Mouse (Mus musculus): ENCODE data around the gene Mertk. TPM values are rescaled to one million over a fixed set of nuclear protein-coding genes. Genes with fewer than 3 reads are reported as not detected.

Mertk gene
- polyA plus RNA-seq, 1 experiment from 2014 or later, result 6.5 TPM

- 89% methylated on average over 7 of the region's 7 CpGs for WGBS
- Histone ChIP-seq H3K4me2 (replicated peaks) (no peak overlapping the region), H3K9me3 (replicated peaks) (no peaks in the 10 kb centered on the region), H3K27ac (no peak overlapping the region), H3K36me3 (no peaks in the 10 kb centered on the region), H3K9ac (no peak overlapping the region), H3K4me3 (no peak overlapping the region), H3K27me3 (no peaks in the 10 kb centered on the region), H3K4me1 (no peaks in the 10 kb centered on the region)
- ATAC-seq (ENCODE audit: low FRiP score), result no peak
These were observed 27.9 kb downstream of the Mertk start for GRCm38 (mm10) chr2:128726626-128727025.

- no peaks in the 10 kb centered on the region for H3K9me3 ChIP-seq (replicated peaks)
- 50% methylated on average over 3 of the region's 3 CpGs for WGBS
- H3K4me1 ChIP-seq, result no peaks in the 10 kb centered on the region
- no peak overlapping the region for H3K4me2 ChIP-seq (replicated peaks)
- no peaks in the 10 kb centered on the region for H3K36me3 ChIP-seq
- ATAC-seq (ENCODE audit: low FRiP score), result no peak
- no peak overlapping the region for H3K27ac ChIP-seq
- no peaks in the 10 kb centered on the region for H3K27me3 ChIP-seq
- no peak overlapping the region for H3K4me3 ChIP-seq
- no peak overlapping the region for H3K9ac ChIP-seq
These were observed 28.8 kb downstream of the Mertk start for GRCm38 (mm10) chr2:128727552-128727951.

GRCm38 (mm10) chr2:128728066-128728465 lies 29.3 kb downstream of the Mertk start:
- ATAC-seq (ENCODE audit: low FRiP score), result no peak
- WGBS, result 91% methylated on average over 4 of the region's 4 CpGs

GRCm38 (mm10) chr2:128729141-128729540 lies 30.4 kb downstream of the Mertk start:
- no peak overlapping the region for H3K27ac ChIP-seq
- 79% methylated on average over 7 of the region's 7 CpGs for WGBS
- H3K9ac ChIP-seq, result no peak overlapping the region
- H3K36me3 ChIP-seq, result no peaks in the 10 kb centered on the region
- no peak for ATAC-seq (ENCODE audit: low FRiP score)
- no peaks in the 10 kb centered on the region; the same call in 1 of the 2 replicates for H3K4me1 ChIP-seq
- H3K4me2 ChIP-seq (replicated peaks), result no peak overlapping the region
- no peak overlapping the region for H3K4me3 ChIP-seq
- H3K27me3 ChIP-seq, result no peaks in the 10 kb centered on the region
- H3K9me3 ChIP-seq (replicated peaks), result no peaks in the 10 kb centered on the region

More at GRCm38 (mm10) chr2:128728066-128728465, 29.3 kb downstream of the Mertk start:
- Histone ChIP-seq H3K4me1 (no peaks in the 10 kb centered on the region), H3K4me2 (replicated peaks) (no peak overlapping the region), H3K9ac (no peak overlapping the region), H3K27ac (no peak overlapping the region), H3K27me3 (no peaks in the 10 kb centered on the region), H3K9me3 (replicated peaks) (no peaks in the 10 kb centered on the region), H3K36me3 (no peaks in the 10 kb centered on the region), H3K4me3 (no peak overlapping the region)

GRCm38 (mm10) chr2:128731514-128731913 lies 32.8 kb downstream of the Mertk start:
- ATAC-seq (ENCODE audit: low FRiP score), result no peak
- Histone ChIP-seq H3K4me2 (replicated peaks) (no peak overlapping the region), H3K4me3 (no peak overlapping the region), H3K27ac (no peak overlapping the region), H3K9ac (no peak overlapping the region), H3K9me3 (replicated peaks) (no peaks in the 10 kb centered on the region), H3K36me3 (no peaks in the 10 kb centered on the region), H3K27me3 (no peaks in the 10 kb centered on the region), H3K4me1 (no peaks in the 10 kb centered on the region; the same call in 1 of the 2 replicates)
- WGBS, result 73% methylated on average over 10 of the region's 10 CpGs

GRCm38 (mm10) chr2:128731951-128732350 lies 33.2 kb downstream of the Mertk start:
- ATAC-seq (ENCODE audit: low FRiP score), result no peak
- H3K4me1 ChIP-seq, result no peaks in the 10 kb centered on the region; the same call in 1 of the 2 replicates
- no peak overlapping the region for H3K9ac ChIP-seq
- H3K27me3 ChIP-seq, result no peaks in the 10 kb centered on the region
- H3K9me3 ChIP-seq (replicated peaks), result no peaks in the 10 kb centered on the region
- no peak overlapping the region for H3K4me2 ChIP-seq (replicated peaks)
- no peak overlapping the region for H3K27ac ChIP-seq
- H3K36me3 ChIP-seq, result no peaks in the 10 kb centered on the region
- 86% methylated on average over 1 of the region's 1 CpGs for WGBS
- H3K4me3 ChIP-seq, result no peak overlapping the region

GRCm38 (mm10) chr2:128735089-128735488 lies 36.3 kb downstream of the Mertk start:
- Histone ChIP-seq H3K27ac (no peak overlapping the region), H3K36me3 (no peaks in the 10 kb centered on the region), H3K9me3 (replicated peaks) (no peaks in the 10 kb centered on the region), H3K27me3 (no peaks in the 10 kb centered on the region), H3K4me2 (replicated peaks) (no peak overlapping the region), H3K4me3 (no peak overlapping the region), H3K4me1 (no peaks in the 10 kb centered on the region; the same call in 1 of the 2 replicates), H3K9ac (no peak overlapping the region)
- no peak for ATAC-seq (ENCODE audit: low FRiP score)
- WGBS, result 67% methylated on average over 3 of the region's 3 CpGs

- no peaks in the 10 kb centered on the region for H3K27me3 ChIP-seq
- no peak overlapping the region for H3K4me3 ChIP-seq
- H3K4me1 ChIP-seq, result no peaks in the 10 kb centered on the region; the same call in 1 of the 2 replicates
- H3K4me2 ChIP-seq (replicated peaks), result no peak overlapping the region
- H3K9me3 ChIP-seq (replicated peaks), result no peaks in the 10 kb centered on the region
- no peak for ATAC-seq (ENCODE audit: low FRiP score)
- no peak overlapping the region for H3K9ac ChIP-seq
- H3K36me3 ChIP-seq, result no peaks in the 10 kb centered on the region
- WGBS, result 95% methylated on average over 2 of the region's 2 CpGs
- no peak overlapping the region for H3K27ac ChIP-seq
These were observed 38.3 kb downstream of the Mertk start for GRCm38 (mm10) chr2:128737051-128737450.

GRCm38 (mm10) chr2:128737796-128738195 lies 39.0 kb downstream of the Mertk start:
- Histone ChIP-seq H3K4me1 (no peaks in the 10 kb centered on the region; the same call in 1 of the 2 replicates), H3K27me3 (no peaks in the 10 kb centered on the region), H3K36me3 (no peaks in the 10 kb centered on the region), H3K27ac (no peak overlapping the region), H3K4me3 (no peak overlapping the region), H3K9me3 (replicated peaks) (no peaks in the 10 kb centered on the region), H3K4me2 (replicated peaks) (no peak overlapping the region), H3K9ac (no peak overlapping the region)
- no peak for ATAC-seq (ENCODE audit: low FRiP score)
- WGBS, result 92% methylated on average over 4 of the region's 4 CpGs

- 85% methylated on average over 10 of the region's 10 CpGs for WGBS
- Histone ChIP-seq H3K27ac (no peak overlapping the region), H3K9ac (no peak overlapping the region), H3K4me2 (replicated peaks) (no peak overlapping the region), H3K4me1 (peaks cover 3% of the 10 kb centered on the region; the same call in 1 of the 2 replicates), H3K9me3 (replicated peaks) (no peaks in the 10 kb centered on the region), H3K27me3 (no peaks in the 10 kb centered on the region), H3K4me3 (no peak overlapping the region), H3K36me3 (no peaks in the 10 kb centered on the region)
- no peak for ATAC-seq (ENCODE audit: low FRiP score)
These were observed 40.0 kb downstream of the Mertk start for GRCm38 (mm10) chr2:128738725-128739258.

GRCm38 (mm10) chr2:128745879-128746620 lies 47.3 kb downstream of the Mertk start:
- Histone ChIP-seq H3K27ac (no peak overlapping the region), H3K4me3 (no peak overlapping the region)
- ATAC-seq (ENCODE audit: low FRiP score), result no peak

GRCm38 (mm10) chr2:128746621-128747151 lies 47.9 kb downstream of the Mertk start:
- H3K36me3 ChIP-seq, result no peaks in the 10 kb centered on the region
- no peak for ATAC-seq (ENCODE audit: low FRiP score)

More at GRCm38 (mm10) chr2:128745879-128746620, 47.3 kb downstream of the Mertk start:
- Histone ChIP-seq H3K9me3 (replicated peaks) (no peaks in the 10 kb centered on the region), H3K4me2 (replicated peaks) (no peak overlapping the region), H3K4me1 (peaks cover 10% of the 10 kb centered on the region; the same call in 1 of the 2 replicates), H3K27me3 (no peaks in the 10 kb centered on the region), H3K9ac (no peak overlapping the region), H3K36me3 (no peaks in the 10 kb centered on the region)
- 75% methylated on average over 12 of the region's 12 CpGs for WGBS

More at GRCm38 (mm10) chr2:128746621-128747151, 47.9 kb downstream of the Mertk start:
- H3K27ac ChIP-seq, result 0 out of 2 replicates have a peak overlapping the region, but pooled peaks have one; percentile 17
- H3K9ac ChIP-seq, result no peak overlapping the region
- H3K4me1 ChIP-seq, result peaks cover 10% of the 10 kb centered on the region; the same call in 1 of the 2 replicates
- 67% methylated on average over 5 of the region's 5 CpGs for WGBS
- H3K4me2 ChIP-seq (replicated peaks), result no peak overlapping the region
- H3K4me3 ChIP-seq, result no peak overlapping the region
- no peaks in the 10 kb centered on the region for H3K27me3 ChIP-seq
- H3K9me3 ChIP-seq (replicated peaks), result no peaks in the 10 kb centered on the region
